Comparison of ENCODE assay signal across 8 mouse cellular contexts in the genomic region with DNA sequence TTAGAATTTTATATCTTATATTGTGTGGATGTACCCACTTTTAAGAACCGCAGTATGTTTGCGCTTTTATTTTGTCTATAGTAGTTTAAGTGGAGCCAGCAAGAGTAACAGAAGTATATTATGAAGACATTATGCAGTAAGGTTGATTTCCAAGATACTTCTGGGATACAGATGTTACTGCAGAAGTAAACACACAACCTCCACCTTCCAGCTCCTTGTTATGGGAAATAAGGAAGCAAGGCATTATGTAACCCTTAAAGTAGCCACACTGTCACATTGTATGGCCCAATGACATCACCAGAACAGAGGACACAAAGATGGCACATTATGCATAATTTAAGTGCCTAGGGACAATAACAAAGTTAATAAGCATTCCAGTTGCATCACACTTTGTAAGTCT. TPM values are rescaled to one million over a fixed set of nuclear protein-coding genes. Genes with fewer than 3 reads are reported as not detected.
A peak's percentile ranks its signal among the peaks of the same experiment; 100 is the strongest.
DNase-seq lines count a peak whose midpoint lies in the region; ATAC-seq and TF ChIP-seq lines count a peak whose summit lies in the region.

No protein-coding gene starts in this region.

- H3K9me3 ChIP-seq in kidney, embryonic 14.5 days (ENCODE audit: control insufficient read depth, low read length), result no peaks in the 10 kb centered on the region
- no peaks in the 10 kb centered on the region for H3K9me3 ChIP-seq in embryonic facial prominence, embryonic 10.5 days
- 0 out of 2 replicates have a peak, but pooled peaks cover 5% of the 10 kb centered on the region for H3K9me3 ChIP-seq in hindbrain, embryonic 14.5 days (ENCODE audit: control insufficient read depth, low read length)
- H3K9me3 ChIP-seq in midbrain, embryonic 15.5 days, result no peaks in the 10 kb centered on the region

- peak overlapping the region; percentile 73; the same call in 1 of the 2 replicates for H3K4me3 ChIP-seq in kidney, embryonic 14.5 days (ENCODE audit: low read length)
- H3K4me3 ChIP-seq in embryonic facial prominence, embryonic 10.5 days, result peak overlapping the region; percentile 72; the same call in 1 of the 2 replicates
- H3K4me3 ChIP-seq in hindbrain, embryonic 14.5 days (replicated peaks; ENCODE audit: low read length), result no peak overlapping the region
- H3K4me3 ChIP-seq in midbrain, embryonic 15.5 days, result no peak overlapping the region
- H3K4me3 ChIP-seq in thymus, adult 2 months (ENCODE audit: control insufficient read depth, insufficient read depth, low read length), result no peak overlapping the region

- no peak for ATAC-seq in kidney, embryonic 14.5 days (ENCODE audit: low FRiP score, low TSS enrichment)
- ATAC-seq in hindbrain, embryonic 14.5 days (ENCODE audit: low FRiP score), result no peak
- no peak for ATAC-seq in midbrain, embryonic 15.5 days (replicated peaks)
- ATAC-seq in CD4-positive, CD25-positive, alpha-beta regulatory T cell, adult 4 months, result no peak

- H3K4me2 ChIP-seq in kidney, embryonic 14.5 days (replicated peaks; ENCODE audit: low read depth, low read length), result peak overlapping the region; percentile 96
- H3K4me2 ChIP-seq in hindbrain, embryonic 14.5 days (replicated peaks), result peak overlapping the region; percentile 98
- peak overlapping the region; percentile 98; the same call in 1 of the 2 replicates for H3K4me2 ChIP-seq in midbrain, embryonic 15.5 days

- no peaks in the 10 kb centered on the region for H3K36me3 ChIP-seq in kidney, embryonic 14.5 days (ENCODE audit: control insufficient read depth, insufficient read depth, low read length)
- no peaks in the 10 kb centered on the region for H3K36me3 ChIP-seq in embryonic facial prominence, embryonic 10.5 days (replicated peaks)
- H3K36me3 ChIP-seq in hindbrain, embryonic 14.5 days (replicated peaks; ENCODE audit: control insufficient read depth, insufficient read depth), result no peaks in the 10 kb centered on the region
- H3K36me3 ChIP-seq in midbrain, embryonic 15.5 days (replicated peaks), result no peaks in the 10 kb centered on the region
- H3K36me3 ChIP-seq in thymus, adult 2 months (ENCODE audit: control insufficient read depth, insufficient read depth, low read length), result no peaks in the 10 kb centered on the region

- H3K27me3 ChIP-seq in kidney, embryonic 14.5 days (ENCODE audit: control insufficient read depth, insufficient read depth, low read length), result no peaks in the 10 kb centered on the region
- H3K27me3 ChIP-seq in embryonic facial prominence, embryonic 10.5 days (replicated peaks; ENCODE audit: low read depth, poor library complexity, severe bottlenecking), result no peaks in the 10 kb centered on the region; the same call in 1 of the 2 replicates
- no peaks in the 10 kb centered on the region for H3K27me3 ChIP-seq in hindbrain, embryonic 14.5 days (ENCODE audit: control insufficient read depth, insufficient read depth, low read length)
- H3K27me3 ChIP-seq in midbrain, embryonic 15.5 days (replicated peaks), result no peaks in the 10 kb centered on the region
- H3K27me3 ChIP-seq in thymus, adult 2 months (ENCODE audit: control insufficient read depth, insufficient read depth, low read length), result no peaks in the 10 kb centered on the region

- DNase-seq in kidney, postnatal 14 days, result no peak
- no peak for DNase-seq in embryonic facial prominence, embryonic 10.5 days (ENCODE audit: low spot score)
- no peak for DNase-seq in hindbrain, embryonic 14.5 days (ENCODE audit: low spot score)
- no peak for DNase-seq in thymus, adult 2 months
- DNase-seq in left cerebral cortex, postnatal 14 days (ENCODE audit: low spot score in 2 of 2), result no peak

- 97% methylated on average over 2 of the region's 2 CpGs for WGBS in kidney, embryonic 14.5 days
- 93% methylated on average over 2 of the region's 2 CpGs for WGBS in embryonic facial prominence, embryonic 10.5 days
- WGBS in hindbrain, embryonic 14.5 days, result 95% methylated on average over 2 of the region's 2 CpGs
- 97% methylated on average over 2 of the region's 2 CpGs for WGBS in midbrain, embryonic 15.5 days
- 99% methylated on average over 2 of the region's 2 CpGs for whole genome bisulfite sequencing in thymus, adult 2 months

- H3K9ac ChIP-seq in kidney, embryonic 14.5 days (ENCODE audit: low read depth, low read length), result no peak overlapping the region; the same call in 1 of the 2 replicates
- no peak overlapping the region for H3K9ac ChIP-seq in hindbrain, embryonic 14.5 days
- no peak overlapping the region for H3K9ac ChIP-seq in midbrain, embryonic 15.5 days

- intact Hi-C loops in left cerebral cortex, postnatal 14 days (cut with DNase I), result no loop called here

- no peak for TF ChIP-seq POLR2A in thymus, adult 2 months (IDR thresholded peaks at IDR 0.05; ENCODE audit: control insufficient read depth, extremely low read depth, insufficient read depth, low read length, poor library complexity)

- TF ChIP-seq CTCF in thymus, adult 2 months (IDR thresholded peaks at IDR 0.05; ENCODE audit: borderline replicate concordance, control insufficient read depth, extremely low read depth, insufficient read depth, low read length, poor library complexity), result no peak

- no peak overlapping the region for H3K27ac ChIP-seq in kidney, embryonic 14.5 days (ENCODE audit: low read depth, low read length)
- H3K27ac ChIP-seq in embryonic facial prominence, embryonic 10.5 days (replicated peaks), result no peak overlapping the region
- no peak overlapping the region for H3K27ac ChIP-seq in hindbrain, embryonic 14.5 days
- no peak overlapping the region for H3K27ac ChIP-seq in midbrain, embryonic 15.5 days
- H3K27ac ChIP-seq in thymus, adult 2 months (ENCODE audit: control insufficient read depth, insufficient read depth, low read length), result no peak overlapping the region

- no peaks in the 10 kb centered on the region for H3K4me1 ChIP-seq in kidney, embryonic 14.5 days (ENCODE audit: control insufficient read depth, insufficient read depth, low read length)
- 0 out of 2 replicates have a peak, but pooled peaks cover 8% of the 10 kb centered on the region for H3K4me1 ChIP-seq in embryonic facial prominence, embryonic 10.5 days
- H3K4me1 ChIP-seq in hindbrain, embryonic 14.5 days (replicated peaks; ENCODE audit: control insufficient read depth, insufficient read depth, low read length), result peaks cover 3% of the 10 kb centered on the region; the same call in 1 of the 2 replicates
- H3K4me1 ChIP-seq in midbrain, embryonic 15.5 days, result peaks cover 3% of the 10 kb centered on the region
- H3K4me1 ChIP-seq in thymus, adult 2 months (replicated peaks; ENCODE audit: control insufficient read depth, insufficient read depth, low read length), result peaks cover 9% of the 10 kb centered on the region

RNA-seq across cellular contexts. Expression of a gene that starts 1.2 kb away (rescaled TPM):
- polyA plus RNA-seq in kidney, embryonic 14.5 days (2014; fragmentation: Nextera tagmentation; extraction: Ambion mirVana), result 2.6 and 3.4 TPM in 2 replicates
- 0.79 and 0.98 TPM in 2 replicates for polyA plus RNA-seq in embryonic facial prominence, embryonic 10.5 days (2016; fragmentation: Nextera tagmentation; extraction: Ambion mirVana)
- polyA plus RNA-seq in hindbrain, embryonic 14.5 days (2014; fragmentation: Nextera tagmentation; extraction: Ambion mirVana), result 2.5 and 3.1 TPM in 2 replicates
- 0.97 and 1.2 TPM in 2 replicates for polyA plus RNA-seq in midbrain, embryonic 15.5 days (2015; fragmentation: Nextera tagmentation; extraction: Ambion mirVana)
- 1.2 and 1.3 TPM in 2 replicates for polyA plus RNA-seq in thymus, adult 2 months (2012; rRNA removed)
- polyA plus RNA-seq in CD4-positive, CD25-positive, alpha-beta regulatory T cell, adult 4 months (2017; shearing (Covaris generic)), result 1 to 10 TPM; 1.3 to 1.5 TPM
- 1 to 10 TPM; 1.2 to 1.4 TPM for total RNA-seq in left cerebral cortex, postnatal 14 days (2021)

Comparison
In these comparisons a context has a peak if more than half of its experiments do, and no peak if none do; other contexts are left out.
1. H3K4me3 ChIP-seq: peak in kidney, embryonic 14.5 days (single experiment) and embryonic facial prominence, embryonic 10.5 days (single experiment); none in hindbrain, embryonic 14.5 days (single experiment), midbrain, embryonic 15.5 days (single experiment) and thymus, adult 2 months (single experiment).
2. Peak in every context shown above with its lines, with median percentiles within 50 percentile points of each other: H3K4me2 ChIP-seq.